Mouse (Mus musculus) cerebral cortex, adult 2 months (tissue): ENCODE results near the gene Duxbl3.

Experiments used
- WGBS: fragments of 180-500 bp; shearing (Covaris S2); methylation state at CpG from one replicate; pipeline ENCODE4 v1.1.7; 2018; 5-methylcytosine and 5-hydroxymethylcytosine counted together

Duxbl3 gene

DNA sequence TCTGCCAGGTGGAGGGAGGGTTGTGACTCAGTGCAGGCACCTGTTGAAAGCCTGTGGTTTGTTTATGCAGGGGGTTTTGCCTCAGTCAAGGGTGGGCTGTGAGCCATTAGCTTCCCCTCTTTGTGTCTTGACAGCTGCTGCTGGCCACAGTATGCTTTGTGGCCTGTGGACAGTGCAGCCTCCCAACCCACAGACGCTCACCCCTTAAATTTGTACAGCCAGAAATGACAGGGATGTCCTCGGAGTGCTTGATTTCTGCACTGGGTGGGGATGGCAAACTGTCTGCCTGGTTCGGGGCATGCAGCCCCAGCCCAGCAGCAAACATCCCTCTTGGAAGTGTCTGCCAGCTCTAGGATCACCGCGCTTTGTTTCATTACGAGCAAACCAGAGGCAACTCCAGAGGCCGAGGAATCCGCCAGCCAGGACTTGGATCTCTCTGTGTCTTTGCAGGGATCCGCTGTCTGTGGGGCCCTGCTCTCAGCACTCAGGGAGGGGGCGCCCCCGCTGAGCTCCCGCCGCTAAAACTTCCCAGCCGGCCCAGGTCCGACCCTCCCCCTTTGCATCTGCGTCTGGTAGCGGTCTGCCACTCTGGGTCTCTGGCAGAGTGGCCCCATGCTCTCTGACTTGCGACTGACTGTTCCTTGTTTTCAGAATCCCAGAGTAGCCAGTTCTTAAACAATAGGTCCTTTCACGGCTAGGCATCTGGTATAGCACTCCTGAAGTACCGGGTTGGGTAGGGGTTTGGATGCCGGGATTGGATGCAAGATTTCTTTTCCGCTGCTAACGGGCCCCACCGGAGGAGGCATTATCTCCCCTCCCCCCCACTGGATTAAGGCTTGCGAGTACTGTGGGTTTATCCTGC lies at the start of gene Duxbl3:
TSS of gene Duxbl3 (plus strand) at position 207 of the 862 bp plus-strand sequence.
- WGBS: no CpG with 5 or more reads among the region's 25 CpGs

DNA sequence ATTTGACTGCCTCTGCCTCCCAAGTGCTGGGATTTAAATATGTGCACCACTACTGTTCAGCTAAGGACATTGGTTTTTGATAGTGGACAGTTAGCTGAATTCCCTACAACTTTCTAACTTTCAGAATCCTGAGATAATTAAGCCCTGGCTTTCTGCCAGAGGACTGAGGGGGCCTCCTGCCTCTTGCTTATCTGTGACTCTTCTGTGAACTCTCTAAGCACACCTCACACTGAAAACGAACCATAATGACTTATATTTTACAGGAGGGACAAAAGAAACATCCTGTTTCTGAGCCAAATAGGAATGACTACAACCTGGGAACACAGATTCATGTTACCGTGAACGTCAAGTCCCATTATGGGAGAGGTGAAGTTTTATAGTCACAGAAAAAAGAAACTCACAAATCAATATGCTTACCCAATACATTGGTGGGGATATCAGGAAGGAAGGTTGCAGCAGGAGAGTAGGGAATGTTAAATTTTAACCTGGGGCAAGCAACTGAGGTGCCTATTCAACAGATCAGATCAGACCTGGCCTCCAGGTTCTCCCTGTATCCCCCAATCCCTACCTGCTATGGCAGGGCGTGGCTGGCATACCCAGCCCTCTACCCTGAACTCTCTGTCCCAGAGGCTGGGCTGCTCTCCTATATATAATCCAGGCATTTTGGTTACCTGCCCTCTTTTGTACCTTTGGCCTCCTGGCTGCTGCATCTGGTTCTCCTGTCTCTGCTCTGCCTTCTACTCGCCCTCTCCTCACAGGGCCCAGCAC lies 41.3 kb upstream of the Duxbl3 start:
- no CpG with 5 or more reads among the region's 5 CpGs for WGBS

DNA sequence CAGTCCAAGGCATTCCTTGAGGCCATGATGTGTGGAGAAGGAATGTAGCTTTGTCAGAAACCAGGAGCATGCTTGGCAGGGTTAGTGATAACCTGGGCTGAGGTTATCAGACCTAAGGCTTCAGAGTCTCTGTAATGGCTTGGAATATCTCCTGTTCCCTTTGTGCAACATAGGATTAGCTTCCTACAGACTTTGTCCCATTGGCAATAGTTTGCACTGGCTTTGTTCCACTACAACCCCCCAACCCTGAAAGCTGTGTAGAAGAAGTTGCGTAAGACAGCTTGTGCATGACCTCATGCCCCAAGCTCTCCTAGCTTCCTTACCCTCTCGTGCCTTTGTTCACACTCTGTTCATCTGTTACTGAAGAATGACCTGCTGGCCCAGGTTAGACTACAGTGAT lies 20.6 kb upstream of the Duxbl3 start:
- no CpG with 5 or more reads among the region's 2 CpGs for WGBS

DNA sequence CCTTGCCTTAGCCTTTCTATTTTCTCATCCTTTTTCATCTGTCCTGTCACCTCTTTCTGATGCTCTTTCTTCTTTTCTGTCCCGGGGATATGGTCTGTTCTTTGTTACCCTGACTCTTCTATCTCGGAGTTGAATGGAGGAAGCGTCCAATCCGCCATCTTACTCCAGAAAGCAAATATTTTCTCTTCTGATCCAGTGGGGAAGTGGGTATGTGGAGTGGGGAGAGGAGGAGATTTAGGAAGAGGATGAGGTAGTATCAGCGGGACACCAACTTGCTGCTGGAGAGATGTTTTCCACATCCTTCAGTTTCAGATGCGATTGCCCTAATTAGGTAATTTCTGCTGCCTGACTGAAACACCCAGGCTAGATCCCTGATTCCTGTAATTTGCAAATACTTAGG lies 967 bp downstream of the Duxbl3 start:
- no CpG with 5 or more reads among the region's 6 CpGs for WGBS

DNA sequence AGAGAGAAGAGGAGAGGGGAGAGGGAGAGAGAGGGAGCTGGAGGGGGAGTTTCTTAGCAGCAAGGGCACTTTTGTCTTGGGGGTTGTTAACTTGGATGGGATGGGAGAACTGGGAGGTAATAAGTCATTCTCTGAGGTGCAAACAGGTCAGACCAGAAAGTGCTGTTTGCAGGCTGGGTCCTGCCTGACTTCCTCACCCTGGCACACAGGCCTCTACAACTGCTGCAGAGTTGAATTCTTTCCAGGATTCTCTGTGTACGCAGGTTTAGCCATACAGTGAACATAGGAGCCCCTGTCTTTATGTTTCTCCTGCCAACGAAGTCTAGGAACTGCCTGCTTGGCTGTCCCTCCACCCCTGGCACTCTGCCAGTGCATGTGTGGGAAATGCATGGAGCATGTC lies 29.0 kb downstream of the Duxbl3 start:
- no CpG with 5 or more reads among the region's 2 CpGs for WGBS

DNA sequence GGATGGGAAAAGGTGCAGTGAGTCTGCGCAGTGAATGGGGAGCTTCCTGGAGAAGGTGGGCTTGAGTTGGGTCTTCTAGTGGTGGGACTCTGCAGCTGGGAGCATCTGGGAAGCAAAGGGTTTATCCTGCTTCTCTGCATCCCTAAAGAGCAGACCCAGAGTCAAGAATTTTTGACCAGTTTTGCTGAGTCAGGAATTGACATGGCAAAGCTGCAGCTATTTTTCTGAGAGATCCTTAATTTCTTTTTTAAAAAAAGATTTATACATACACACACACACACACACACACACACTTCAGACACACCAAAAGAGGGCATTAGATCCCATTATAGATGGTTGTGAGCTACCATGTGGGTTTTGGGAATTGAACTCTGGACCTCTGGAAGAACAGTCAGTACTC lies 36.1 kb downstream of the Duxbl3 start:
- WGBS: 100% methylated on average over 1 of the region's 1 CpGs

DNA sequence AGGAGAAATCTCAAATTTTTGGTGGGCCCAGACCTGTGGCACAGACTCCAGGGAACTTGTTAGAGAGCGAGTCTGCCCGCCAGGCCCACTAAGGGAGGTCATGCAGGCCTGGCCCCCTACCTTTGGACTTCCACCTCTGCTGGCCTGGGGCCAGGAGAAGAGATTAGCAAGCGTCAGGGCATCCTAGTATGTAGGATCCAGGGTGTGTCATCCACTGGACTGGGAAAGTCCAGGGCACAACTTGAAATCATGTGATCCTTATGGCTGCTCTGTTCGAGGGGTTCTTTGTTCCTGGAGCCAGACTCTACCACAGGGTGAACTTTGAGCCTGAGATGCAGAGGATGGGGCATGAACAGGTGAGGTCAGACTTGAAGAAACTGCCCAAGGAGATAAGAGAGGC lies 39.3 kb downstream of the Duxbl3 start:
- WGBS: 85% methylated on average over 4 of the region's 4 CpGs

DNA sequence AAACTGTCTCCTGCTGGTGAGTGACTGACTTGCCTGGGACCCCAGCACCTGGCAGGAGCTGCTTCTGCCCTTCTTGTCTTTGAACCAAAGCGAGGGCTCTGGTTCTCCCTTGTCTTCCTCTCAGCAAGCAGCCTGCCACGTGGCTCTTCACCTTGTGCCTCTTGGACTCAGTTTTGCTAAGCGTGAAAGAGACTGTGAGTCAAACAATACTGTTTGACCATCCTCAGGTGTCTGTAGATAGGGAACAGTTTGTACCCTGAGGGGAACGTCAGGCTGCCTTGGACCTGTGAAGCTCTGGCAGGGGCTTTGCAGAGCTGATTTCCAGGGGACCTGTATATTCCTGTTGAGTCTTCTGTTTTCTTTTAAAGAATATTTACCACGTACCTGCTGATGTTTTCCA lies 39.7 kb downstream of the Duxbl3 start:
- WGBS: 93% methylated on average over 5 of the region's 5 CpGs

DNA sequence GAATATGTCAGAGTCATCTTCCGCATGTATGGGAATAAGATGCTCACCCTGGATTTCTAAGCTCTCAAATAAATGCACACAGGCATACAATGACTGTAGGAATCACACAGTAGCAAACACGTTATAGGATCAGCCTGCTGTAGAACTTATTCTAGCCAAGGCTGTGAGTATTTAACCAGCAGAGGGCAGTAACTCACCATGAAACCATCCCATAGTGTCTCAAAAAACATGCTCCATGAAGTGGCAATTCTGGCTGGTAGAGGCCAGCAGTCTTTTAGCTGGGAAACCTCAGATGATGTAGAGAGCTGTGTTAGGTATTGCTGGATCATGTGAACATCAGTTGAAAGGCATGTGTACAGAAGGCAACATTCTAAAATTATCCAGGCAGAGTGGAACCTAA lies 45.3 kb downstream of the Duxbl3 start:
- WGBS: 29% methylated on average over 2 of the region's 2 CpGs

DNA sequence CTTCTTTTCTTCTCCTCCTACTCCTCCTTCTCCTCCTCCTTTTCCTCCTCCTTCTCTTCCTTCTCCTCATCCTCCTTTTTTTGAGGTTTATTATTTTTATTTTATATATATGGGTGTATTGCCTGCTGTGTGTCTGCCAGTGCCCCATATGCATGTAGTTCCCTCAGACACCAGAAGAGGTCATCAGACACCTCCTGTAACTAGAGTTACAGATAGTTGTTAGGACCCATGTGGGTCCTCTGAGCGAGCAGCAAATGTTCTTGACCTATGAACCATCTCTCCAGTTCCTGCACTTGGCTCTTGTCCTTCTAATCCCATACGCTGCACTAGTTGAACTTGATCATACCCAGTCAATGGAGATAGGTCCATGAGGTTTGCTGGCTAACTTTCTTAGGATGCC lies 48.3 kb downstream of the Duxbl3 start:
- 72% methylated on average over 2 of the region's 2 CpGs for WGBS

DNA sequence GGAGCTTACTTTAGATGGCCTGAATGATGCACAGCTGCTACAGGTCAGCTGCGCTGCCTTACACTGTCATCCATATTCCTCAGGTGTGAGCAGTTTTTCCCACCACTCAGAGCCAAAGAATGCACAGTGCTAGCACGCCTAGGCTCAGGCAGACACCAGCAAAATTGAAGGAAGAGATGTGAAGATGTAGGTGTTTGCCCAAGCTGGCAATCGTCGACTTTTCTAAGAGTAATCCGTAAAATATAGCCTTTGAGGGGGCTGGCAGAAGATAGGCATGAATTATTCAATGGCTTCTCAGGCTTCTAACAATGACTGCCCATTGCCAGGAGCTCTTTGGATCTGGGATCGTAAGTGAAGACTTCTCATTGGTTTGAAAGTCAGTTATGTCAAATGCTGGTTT lies 51.1 kb downstream of the Duxbl3 start:
- 45% methylated on average over 6 of the region's 6 CpGs for WGBS

DNA sequence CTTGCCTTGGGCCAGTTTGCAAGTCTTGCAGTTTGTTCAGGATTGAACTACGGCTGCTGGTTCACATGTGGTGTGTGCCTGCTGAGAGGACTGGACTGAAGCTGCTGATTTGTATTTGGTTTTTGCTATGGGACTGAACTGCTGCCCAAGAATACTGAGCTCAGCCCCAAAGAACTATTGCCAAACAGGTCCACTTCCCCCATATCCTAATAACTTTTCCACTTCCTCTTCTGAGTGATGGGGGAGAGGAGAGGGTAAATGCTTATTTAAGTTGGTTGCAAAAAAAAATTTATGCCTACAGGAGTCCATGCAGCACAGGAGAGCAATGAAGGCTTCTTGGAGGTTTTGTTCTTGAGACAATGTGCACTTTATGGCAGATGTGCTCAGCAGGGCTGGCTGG lies 51.7 kb downstream of the Duxbl3 start:
- 83% methylated on average over 1 of the region's 1 CpGs for WGBS

DNA sequence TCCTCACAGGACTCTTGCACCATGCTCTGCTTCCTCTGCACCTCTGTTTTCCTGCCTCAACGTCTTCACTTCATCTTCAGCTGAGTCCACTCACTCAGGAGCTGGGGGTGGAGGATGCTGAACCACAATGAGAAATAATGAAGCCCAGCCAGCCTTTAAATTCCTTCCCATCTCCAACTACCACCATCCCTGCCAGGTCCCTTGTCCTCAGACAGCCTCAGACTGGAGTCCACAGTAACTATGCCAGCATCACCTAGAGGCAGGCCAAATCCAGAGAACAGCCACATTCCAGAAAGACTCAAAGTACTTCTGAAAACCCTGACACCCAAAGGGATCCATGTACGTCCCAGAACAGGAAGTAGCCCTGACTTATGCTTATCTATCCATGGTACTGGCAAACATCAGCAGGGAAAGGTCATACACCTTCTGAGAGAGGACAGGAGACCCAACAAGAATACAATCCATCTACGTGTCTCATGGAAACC lies 58.5 kb downstream of the Duxbl3 start:
- WGBS: 71% methylated on average over 3 of the region's 3 CpGs
